Mouse (Mus musculus) ES-Bruce4 (cell line): ENCODE measurements around the gene Pknox2.

Experiments used
- CTCF ChIP-seq: IDR thresholded peaks from one replicate; pipeline ENCODE4 v1.8.1; 2011; ENCODE audit warnings: low read depth, low read length
- POLR2A ChIP-seq: IDR thresholded peaks from one replicate; pipeline ENCODE4 v1.8.1; 2011; ENCODE audit warnings: low read length; ENCODE audit not compliant: insufficient read depth

DNA sequence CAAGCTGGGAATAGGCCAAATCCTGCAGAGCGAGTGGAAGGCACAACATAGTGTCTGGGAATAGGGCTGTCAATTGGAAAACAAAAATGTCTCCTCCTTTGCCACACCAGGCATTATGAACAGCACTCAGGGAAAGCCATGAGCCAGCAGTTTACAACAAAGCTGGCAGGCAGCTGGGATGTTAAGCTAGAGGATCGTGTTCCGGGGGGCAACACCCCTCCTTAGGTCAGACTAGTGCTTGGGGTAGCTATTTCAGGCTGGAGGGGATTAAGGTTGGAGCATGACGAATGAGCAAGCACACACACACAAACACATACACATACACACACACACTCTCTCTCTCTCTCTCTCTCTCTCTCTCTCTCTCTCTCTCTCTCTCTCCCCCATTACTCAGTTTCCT lies 227.7 kb downstream of the Pknox2 start:
- TF ChIP-seq POLR2A (no peak), CTCF (no peak)
